31 mouse cellular contexts compared by ENCODE assay signal in the genomic region with DNA sequence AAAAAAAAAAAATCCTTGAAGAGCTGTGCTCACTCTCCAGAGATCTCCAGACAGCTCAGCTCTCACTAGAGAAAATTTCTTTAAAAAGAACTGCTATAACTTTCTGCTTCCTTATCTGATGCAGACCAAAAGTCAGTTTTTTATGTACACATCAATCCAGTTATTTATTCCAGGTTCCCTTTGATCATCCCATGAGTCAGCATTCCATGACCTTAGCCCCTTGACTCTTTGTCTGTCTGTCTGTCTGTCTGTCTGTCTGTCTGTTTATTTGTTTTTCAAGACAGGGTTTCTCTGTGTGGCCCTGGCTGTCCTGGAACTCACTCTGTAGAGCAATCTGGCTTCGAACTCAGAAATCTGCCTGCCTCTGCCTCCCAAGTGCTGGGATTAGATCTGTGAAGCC. TPM values are rescaled to one million over a fixed set of nuclear protein-coding genes. Genes with fewer than 3 reads are reported as not detected.
DNase-seq lines count a peak whose midpoint lies in the region; ATAC-seq and TF ChIP-seq lines count a peak whose summit lies in the region.
"Had no signal": no experiment of that assay in that cellular context is flagged by ENCODE, and none has a peak within 500 bp of the region (broad histone marks: within the 10 kb centered on the region; RNA-seq: fewer than 3 reads in every experiment).

No protein-coding gene starts in this region.

- no peak overlapping the region for H3K9ac ChIP-seq in liver, adult 2 months (ENCODE audit: low read depth, low read length)
- H3K9ac ChIP-seq in liver, embryonic 12.5 days: no peak overlapping the region

- H3K4me2 ChIP-seq in liver, embryonic 12.5 days: no peak overlapping the region

- no peak for TF ChIP-seq POLR2A in liver, adult 2 months (IDR thresholded peaks at IDR 0.05; ENCODE audit: extremely low read depth, insufficient read depth, low read length)

- ATAC-seq in liver, embryonic 12.5 days: no peak
- ATAC-seq: activated CD4-positive, CD25-positive, alpha-beta regulatory T cell, adult 4 months; CD4-positive, CD25-positive, alpha-beta regulatory T cell, adult 4 months; Patski had no signal

- H3K27me3 ChIP-seq in liver, adult 2 months (ENCODE audit: control insufficient read depth, insufficient read depth, low read length): no peaks in the 10 kb centered on the region
- H3K27me3 ChIP-seq in liver, embryonic 12.5 days (replicated peaks): peaks cover 10% of the 10 kb centered on the region
- H3K27me3 ChIP-seq: CH12.LX, Patski had no signal

- no peaks in the 10 kb centered on the region; the same call in 1 of the 2 replicates for H3K36me3 ChIP-seq in liver, adult 2 months (ENCODE audit: control insufficient read depth, insufficient read depth, low read length)
- H3K36me3 ChIP-seq in liver, embryonic 12.5 days: no peaks in the 10 kb centered on the region
- H3K36me3 ChIP-seq: G1E had no signal

- peak; percentile 96 for DNase-seq in liver, adult 2 months (ENCODE audit: extremely low read depth, low read depth, low spot score)
- peak; percentile 2 for DNase-seq in ES-CJ7 (ENCODE audit: low read depth, low spot score)
- peak; percentile 1 for DNase-seq in R1 (ENCODE audit: low read depth, low spot score)
- peak; percentile 1 for DNase-seq in ZHBTc4 (ENCODE audit: low read depth, low spot score)
- DNase-seq in cerebellum, postnatal 36 days: no peak
- no peak for DNase-seq in lung, postnatal 10 days
- no peak for DNase-seq in layer of hippocampus, postnatal 10 days (ENCODE audit: low spot score in 2 of 2)
- DNase-seq: adrenal gland, adult 2 months; adrenal gland, adult 8-10 months; adrenal gland, postnatal 10 days; adrenal gland, postnatal 14 days; adrenal gland, postnatal 25 days; adrenal gland, postnatal 36 days; B cell, adult 2 months; cerebellum, adult 11 months; cerebellum, adult 11-12 months; cerebellum, adult 18-20 months; cerebellum, adult 2 months; cerebellum, adult 8-10 months had no signal

- 27% methylated on average over 1 of the region's 1 CpGs for WGBS in liver, adult 2 months
- WGBS in liver, embryonic 12.5 days (ENCODE audit: insufficient replicate concordance): 73% methylated on average over 1 of the region's 1 CpGs

- no peak for TF ChIP-seq CTCF in liver, adult 2 months (IDR thresholded peaks at IDR 0.05; ENCODE audit: low read depth, low read length)

- peak overlapping the region; percentile 46; the same call in 1 of the 2 replicates for H3K27ac ChIP-seq in liver, adult 2 months (replicated peaks; ENCODE audit: insufficient read depth, low read depth, low read length)
- no peak overlapping the region for H3K27ac ChIP-seq in liver, embryonic 12.5 days

- H3K4me3 ChIP-seq in liver, adult 2 months (ENCODE audit: insufficient read depth, low read depth, low read length): no peak overlapping the region
- no peak overlapping the region for H3K4me3 ChIP-seq in liver, embryonic 12.5 days

- H3K4me1 ChIP-seq in liver, adult 2 months (ENCODE audit: control insufficient read depth, insufficient read depth, low read length): peaks cover 10% of the 10 kb centered on the region
- peaks cover 15% of the 10 kb centered on the region for H3K4me1 ChIP-seq in liver, embryonic 12.5 days

- H3K79me2 ChIP-seq in liver, adult 2 months (ENCODE audit: control insufficient read depth, insufficient read depth, low read length): no peaks in the 10 kb centered on the region

- H3K9me3 ChIP-seq in liver, embryonic 12.5 days (replicated peaks): no peaks in the 10 kb centered on the region
- H3K9me3 ChIP-seq: G1E had no signal

RNA-seq across cellular contexts. Expression of a gene that starts 6.7 kb away (rescaled TPM):
- 0.65 and 1.4 TPM in 2 replicates for total RNA-seq in liver, adult 2 months (2014; rRNA removed)
- polyA plus RNA-seq in liver, adult 2 months (2012; rRNA removed): 1.1 and 1.8 TPM in 2 replicates
- 0.06 and 0.11 TPM in 2 replicates for polyA plus RNA-seq in liver, embryonic 12.5 days (2016; fragmentation: Nextera tagmentation; extraction: Ambion mirVana)
- total RNA-seq in layer of hippocampus, postnatal 10 days (2021): 1 to 10 TPM; 4.9 to 5.1 TPM
- total RNA-seq: MEL had no signal

RNA-seq across cellular contexts. Expression of a gene that starts 14.6 kb away (rescaled TPM):
- 1,230 and 1,535 TPM in 2 replicates for total RNA-seq in liver, adult 2 months (2014; rRNA removed)
- polyA plus RNA-seq in liver, adult 2 months (2012; rRNA removed): 1,907 and 2,831 TPM in 2 replicates
- polyA plus RNA-seq in liver, embryonic 12.5 days (2016; fragmentation: Nextera tagmentation; extraction: Ambion mirVana): 17.0 and 17.3 TPM in 2 replicates
- total RNA-seq in layer of hippocampus, postnatal 10 days (2021): 100 to 1,000 TPM; 488 to 494 TPM

RNA-seq across cellular contexts. Expression of a gene that starts 14.7 kb away (rescaled TPM):
- 14.0 and 23.2 TPM in 2 replicates for total RNA-seq in liver, adult 2 months (2014; rRNA removed)
- 18.2 and 21.0 TPM in 2 replicates for polyA plus RNA-seq in liver, adult 2 months (2012; rRNA removed)
- 19.6 and 20.4 TPM in 2 replicates for polyA plus RNA-seq in liver, embryonic 12.5 days (2016; fragmentation: Nextera tagmentation; extraction: Ambion mirVana)
- total RNA-seq in layer of hippocampus, postnatal 10 days (2021): 10 to 100 TPM; 29.8 to 44.0 TPM

RNA-seq across cellular contexts. Expression of a gene that starts 18.9 kb away (rescaled TPM):
- total RNA-seq in liver, adult 2 months (2014; rRNA removed): not detected in 2 replicates
- polyA plus RNA-seq in liver, adult 2 months (2012; rRNA removed): not detected in 2 replicates
- not detected in 2 replicates for polyA plus RNA-seq in liver, embryonic 12.5 days (2016; fragmentation: Nextera tagmentation; extraction: Ambion mirVana)
- not detected for total RNA-seq in layer of hippocampus, postnatal 10 days (2021)
- total RNA-seq: adrenal gland, adult 18-20 months; adrenal gland, adult 2 months; adrenal gland, adult 8-10 months; adrenal gland, postnatal 10 days; adrenal gland, postnatal 14 days; adrenal gland, postnatal 25 days; adrenal gland, postnatal 36 days; adrenal gland, postnatal 4 days; CH12.LX; ES-E14; G1E; MEL had no signal
- polyA plus RNA-seq: activated CD4-positive, CD25-positive, alpha-beta regulatory T cell, adult 4 months; adrenal gland, adult 2 months; brain, embryonic 14.5 days; C2C12; CD4-positive, CD25-positive, alpha-beta regulatory T cell, adult 4 months; cerebellum, adult 2 months; G1E; Patski had no signal

RNA-seq across cellular contexts. Expression of a gene that starts 23.2 kb away (rescaled TPM):
- total RNA-seq in liver, adult 2 months (2014; rRNA removed): not detected in 2 replicates
- 0.22 and 0.24 TPM in 2 replicates for polyA plus RNA-seq in liver, adult 2 months (2012; rRNA removed)
- not detected in 2 replicates for polyA plus RNA-seq in liver, embryonic 12.5 days (2016; fragmentation: Nextera tagmentation; extraction: Ambion mirVana)
- not detected for total RNA-seq in layer of hippocampus, postnatal 10 days (2021)
- total RNA-seq: adrenal gland, adult 18-20 months; adrenal gland, adult 2 months; adrenal gland, adult 8-10 months; adrenal gland, postnatal 10 days; adrenal gland, postnatal 14 days; adrenal gland, postnatal 25 days; adrenal gland, postnatal 36 days; adrenal gland, postnatal 4 days; CH12.LX; ES-E14; G1E; MEL had no signal
- polyA plus RNA-seq: activated CD4-positive, CD25-positive, alpha-beta regulatory T cell, adult 4 months; adrenal gland, adult 2 months; brain, embryonic 14.5 days; C2C12; CD4-positive, CD25-positive, alpha-beta regulatory T cell, adult 4 months; cerebellum, adult 2 months; G1E; Patski had no signal

Comparison
In these comparisons a context has a peak if more than half of its experiments do, and no peak if none do; other contexts are left out.
1. DNase-seq: peak in liver, adult 2 months (single experiment), ES-CJ7 (single experiment), R1 (single experiment) and ZHBTc4 (single experiment); none in cerebellum, postnatal 36 days (0 of 2), lung, postnatal 10 days (single experiment) and layer of hippocampus, postnatal 10 days (0 of 2).